21 mouse cellular contexts compared by ENCODE assay signal in genomic region chr11:84516501-84517240, GRCm38 (mm10). TPM values are rescaled to one million over a fixed set of nuclear protein-coding genes. Genes with fewer than 3 reads are reported as not detected.
A peak's percentile ranks its signal among the peaks of the same experiment; 100 is the strongest.
DNase-seq lines count a peak whose midpoint lies in the region; ATAC-seq and TF ChIP-seq lines count a peak whose summit lies in the region.
"Had no signal": no experiment of that assay in that cellular context is flagged by ENCODE, and none has a peak within 500 bp of the region (broad histone marks: within the 10 kb centered on the region; RNA-seq: fewer than 3 reads in every experiment).

No protein-coding gene starts in this region.

- peak; percentile 47 for DNase-seq in forebrain, postnatal 0 days
- no peak for DNase-seq in forebrain, embryonic 11.5 days (ENCODE audit: low spot score)
- DNase-seq in hindbrain, postnatal 0 days (ENCODE audit: low spot score), result no peak
- DNase-seq in midbrain, postnatal 0 days (ENCODE audit: low spot score), result no peak
- no peak for DNase-seq in gastrocnemius, postnatal 4 days (ENCODE audit: low spot score in 2 of 2)
- DNase-seq in c-Kit-positive CD71-positive TER-119-positive erythroid progenitor cells, embryonic 14.5 days (ENCODE audit: low spot score), result no peak
- no peak for DNase-seq in kidney, postnatal 25 days
- DNase-seq: adrenal gland, postnatal 25 days; cerebellum, adult 18-20 months; cerebellum, postnatal 25 days; left cerebral cortex, postnatal 4 days; liver; lung, postnatal 10 days; thymus, postnatal 25 days had no signal

- WGBS in forebrain, postnatal 0 days, result 7% methylated on average over 14 of the region's 14 CpGs
- 5% methylated on average over 14 of the region's 14 CpGs for WGBS in forebrain, embryonic 11.5 days
- WGBS in hindbrain, embryonic 13.5 days, result 5% methylated on average over 14 of the region's 14 CpGs
- WGBS in hindbrain, postnatal 0 days, result 14% methylated on average over 14 of the region's 14 CpGs
- WGBS in midbrain, postnatal 0 days, result 8% methylated on average over 14 of the region's 14 CpGs

- H3K36me3 ChIP-seq in forebrain, postnatal 0 days (ENCODE audit: insufficient read depth), result no peaks in the 10 kb centered on the region
- H3K36me3 ChIP-seq in forebrain, embryonic 11.5 days (ENCODE audit: control insufficient read depth, insufficient read depth, low read length), result no peaks in the 10 kb centered on the region
- peaks cover 11% of the 10 kb centered on the region for H3K36me3 ChIP-seq in hindbrain, embryonic 13.5 days
- H3K36me3 ChIP-seq in hindbrain, postnatal 0 days (ENCODE audit: insufficient read depth, low read length), result no peaks in the 10 kb centered on the region
- no peaks in the 10 kb centered on the region for H3K36me3 ChIP-seq in midbrain, postnatal 0 days (ENCODE audit: insufficient read depth, low read length)
- H3K36me3 ChIP-seq: heart, embryonic 12.5 days; intestine, embryonic 15.5 days had no signal

- H3K9me3 ChIP-seq in forebrain, postnatal 0 days (ENCODE audit: low read length), result no peaks in the 10 kb centered on the region
- no peaks in the 10 kb centered on the region; the same call in 1 of the 2 replicates for H3K9me3 ChIP-seq in forebrain, embryonic 11.5 days (ENCODE audit: control insufficient read depth, low read length)
- no peaks in the 10 kb centered on the region for H3K9me3 ChIP-seq in hindbrain, embryonic 13.5 days
- H3K9me3 ChIP-seq in hindbrain, postnatal 0 days (ENCODE audit: low read length), result no peaks in the 10 kb centered on the region
- no peaks in the 10 kb centered on the region for H3K9me3 ChIP-seq in midbrain, postnatal 0 days (ENCODE audit: low read length)
- H3K9me3 ChIP-seq: heart, embryonic 12.5 days; intestine, embryonic 15.5 days had no signal

- H3K9ac ChIP-seq in forebrain, postnatal 0 days, result no peak overlapping the region
- no peak overlapping the region for H3K9ac ChIP-seq in forebrain, embryonic 11.5 days (ENCODE audit: low read length)
- H3K9ac ChIP-seq in hindbrain, embryonic 13.5 days, result peak overlapping the region; percentile 81
- H3K9ac ChIP-seq in hindbrain, postnatal 0 days (replicated peaks; ENCODE audit: low read length), result peak overlapping the region; percentile 30
- peak overlapping the region; percentile 36; the same call in 1 of the 2 replicates for H3K9ac ChIP-seq in midbrain, postnatal 0 days (replicated peaks; ENCODE audit: low read length, poor library complexity, severe bottlenecking)
- H3K9ac ChIP-seq: heart, embryonic 12.5 days; intestine, embryonic 15.5 days had no signal

- no peak for TF ChIP-seq CTCF in forebrain, postnatal 0 days (IDR thresholded peaks at IDR 0.05; ENCODE audit: low read depth)
- TF ChIP-seq CTCF in hindbrain, postnatal 0 days (IDR thresholded peaks at IDR 0.05; ENCODE audit: low read depth), result no peak
- no peak for TF ChIP-seq CTCF in midbrain, postnatal 0 days (IDR thresholded peaks at IDR 0.05)

- H3K4me2 ChIP-seq in forebrain, postnatal 0 days (ENCODE audit: low read depth), result no peak overlapping the region
- H3K4me2 ChIP-seq in forebrain, embryonic 11.5 days (ENCODE audit: low read depth, low read length, severe bottlenecking), result no peak overlapping the region
- peak overlapping the region; percentile 93 for H3K4me2 ChIP-seq in hindbrain, embryonic 13.5 days
- peak overlapping the region; percentile 33 for H3K4me2 ChIP-seq in hindbrain, postnatal 0 days (ENCODE audit: low read depth, low read length)
- peak overlapping the region; percentile 37 for H3K4me2 ChIP-seq in midbrain, postnatal 0 days (ENCODE audit: low read depth, low read length, poor library complexity, severe bottlenecking)
- H3K4me2 ChIP-seq: heart, embryonic 12.5 days; intestine, embryonic 15.5 days had no signal

- no peak overlapping the region for H3K27ac ChIP-seq in forebrain, postnatal 0 days (ENCODE audit: low read depth, low read length)
- no peak overlapping the region for H3K27ac ChIP-seq in forebrain, embryonic 11.5 days (ENCODE audit: low read depth, low read length)
- peak overlapping the region; percentile 94 for H3K27ac ChIP-seq in hindbrain, embryonic 13.5 days
- H3K27ac ChIP-seq in hindbrain, postnatal 0 days, result no peak overlapping the region
- H3K27ac ChIP-seq in midbrain, postnatal 0 days (ENCODE audit: low read depth, low read length), result no peak overlapping the region
- H3K27ac ChIP-seq: intestine, embryonic 15.5 days; kidney, postnatal 0 days had no signal

- 0 out of 2 replicates have a peak, but pooled peaks cover 6% of the 10 kb centered on the region for H3K4me1 ChIP-seq in forebrain, postnatal 0 days (ENCODE audit: insufficient read depth)
- peaks cover 3% of the 10 kb centered on the region for H3K4me1 ChIP-seq in forebrain, embryonic 11.5 days (replicated peaks; ENCODE audit: control insufficient read depth, insufficient read depth, low read length)
- peaks cover 41% of the 10 kb centered on the region for H3K4me1 ChIP-seq in hindbrain, embryonic 13.5 days (replicated peaks)
- peaks cover 11% of the 10 kb centered on the region for H3K4me1 ChIP-seq in hindbrain, postnatal 0 days (ENCODE audit: insufficient read depth, low read length)
- H3K4me1 ChIP-seq in midbrain, postnatal 0 days (ENCODE audit: insufficient read depth, low read length), result no peaks in the 10 kb centered on the region

- ATAC-seq in forebrain, postnatal 0 days, result no peak
- no peak for ATAC-seq in forebrain, embryonic 11.5 days (replicated peaks; ENCODE audit: low FRiP score)
- ATAC-seq in hindbrain, embryonic 13.5 days (ENCODE audit: low FRiP score), result no peak
- ATAC-seq in hindbrain, postnatal 0 days, result no peak
- no peak for ATAC-seq in midbrain, postnatal 0 days (ENCODE audit: low FRiP score)
- ATAC-seq: intestine, embryonic 15.5 days had no signal

- peaks cover 65% of the 10 kb centered on the region for H3K27me3 ChIP-seq in forebrain, postnatal 0 days (ENCODE audit: insufficient read depth, low read length)
- peaks cover 69% of the 10 kb centered on the region for H3K27me3 ChIP-seq in forebrain, embryonic 11.5 days (ENCODE audit: control insufficient read depth, insufficient read depth, low read length)
- H3K27me3 ChIP-seq in hindbrain, embryonic 13.5 days, result peaks cover 63% of the 10 kb centered on the region
- H3K27me3 ChIP-seq in hindbrain, postnatal 0 days (ENCODE audit: insufficient read depth, low read length), result peaks cover 28% of the 10 kb centered on the region
- peaks cover 38% of the 10 kb centered on the region for H3K27me3 ChIP-seq in midbrain, postnatal 0 days (ENCODE audit: insufficient read depth, low read length)

- no peak overlapping the region for H3K4me3 ChIP-seq in forebrain, postnatal 0 days (ENCODE audit: low read depth, low read length)
- no peak overlapping the region for H3K4me3 ChIP-seq in forebrain, embryonic 11.5 days (ENCODE audit: low read depth, low read length)
- H3K4me3 ChIP-seq in hindbrain, embryonic 13.5 days, result peak overlapping the region; percentile 35
- peak overlapping the region; percentile 11 for H3K4me3 ChIP-seq in hindbrain, postnatal 0 days (ENCODE audit: low read length)
- peak overlapping the region; percentile 12; the same call in 1 of the 2 replicates for H3K4me3 ChIP-seq in midbrain, postnatal 0 days (ENCODE audit: low read depth, low read length)
- H3K4me3 ChIP-seq: heart, embryonic 12.5 days; intestine, embryonic 15.5 days had no signal

RNA-seq across cellular contexts. Expression of gene Aatf, which starts 3.3 kb away (rescaled TPM):
- total RNA-seq in forebrain, postnatal 0 days (2014; rRNA removed), result 25.5 and 38.9 TPM in 2 replicates
- polyA plus RNA-seq in forebrain, postnatal 0 days (2015; fragmentation: Nextera tagmentation; extraction: Ambion mirVana), result 34.1 and 40.4 TPM in 2 replicates
- polyA plus RNA-seq in forebrain, embryonic 11.5 days (2014; fragmentation: Nextera tagmentation; extraction: Ambion mirVana), result 53.6 and 54.8 TPM in 2 replicates
- polyA plus RNA-seq in hindbrain, embryonic 13.5 days (2015; fragmentation: Nextera tagmentation; extraction: Ambion mirVana), result 56.9 and 57.4 TPM in 2 replicates
- 17.2 and 36.0 TPM in 2 replicates for total RNA-seq in hindbrain, postnatal 0 days (2014; rRNA removed)
- 42.7 and 44.4 TPM in 2 replicates for polyA plus RNA-seq in hindbrain, postnatal 0 days (2015; fragmentation: Nextera tagmentation; extraction: Ambion mirVana)
- 24.8 and 27.3 TPM in 2 replicates for total RNA-seq in midbrain, postnatal 0 days (2014; rRNA removed)
- polyA plus RNA-seq in midbrain, postnatal 0 days (2015; fragmentation: Nextera tagmentation; extraction: Ambion mirVana), result 34.9 and 39.2 TPM in 2 replicates
- 10 to 100 TPM; 19.6 to 20.7 TPM for total RNA-seq in gastrocnemius, postnatal 4 days (2021)

RNA-seq across cellular contexts. Expression of gene Lhx1, which starts 8.7 kb away (rescaled TPM):
- 2.4 and 7.9 TPM in 2 replicates for total RNA-seq in forebrain, postnatal 0 days (2014; rRNA removed)
- polyA plus RNA-seq in forebrain, postnatal 0 days (2015; fragmentation: Nextera tagmentation; extraction: Ambion mirVana), result 2.5 and 5.3 TPM in 2 replicates
- 9.4 and 10.9 TPM in 2 replicates for polyA plus RNA-seq in forebrain, embryonic 11.5 days (2014; fragmentation: Nextera tagmentation; extraction: Ambion mirVana)
- 64.6 and 67.7 TPM in 2 replicates for polyA plus RNA-seq in hindbrain, embryonic 13.5 days (2015; fragmentation: Nextera tagmentation; extraction: Ambion mirVana)
- total RNA-seq in hindbrain, postnatal 0 days (2014; rRNA removed), result 49.7 and 52.0 TPM in 2 replicates
- polyA plus RNA-seq in hindbrain, postnatal 0 days (2015; fragmentation: Nextera tagmentation; extraction: Ambion mirVana), result 28.9 and 32.0 TPM in 2 replicates
- 34.2 and 44.9 TPM in 2 replicates for total RNA-seq in midbrain, postnatal 0 days (2014; rRNA removed)
- polyA plus RNA-seq in midbrain, postnatal 0 days (2015; fragmentation: Nextera tagmentation; extraction: Ambion mirVana), result 21.3 and 22.5 TPM in 2 replicates
- not detected for total RNA-seq in gastrocnemius, postnatal 4 days (2021)
- total RNA-seq: adrenal gland, postnatal 25 days; gastrocnemius, adult 18-20 months; heart, postnatal 25 days; left cerebral cortex, adult 18-20 months had no signal

Comparison
In these comparisons a context has a peak if more than half of its experiments do, and no peak if none do; other contexts are left out.
1. H3K4me2 ChIP-seq: peak in hindbrain, embryonic 13.5 days (single experiment), hindbrain, postnatal 0 days (single experiment) and midbrain, postnatal 0 days (single experiment); none in forebrain, postnatal 0 days (single experiment) and forebrain, embryonic 11.5 days (single experiment).
2. H3K4me3 ChIP-seq: peak in hindbrain, embryonic 13.5 days (single experiment), hindbrain, postnatal 0 days (single experiment) and midbrain, postnatal 0 days (single experiment); none in forebrain, postnatal 0 days (single experiment) and forebrain, embryonic 11.5 days (single experiment).
3. H3K9ac ChIP-seq: peak in hindbrain, embryonic 13.5 days (single experiment), hindbrain, postnatal 0 days (single experiment) and midbrain, postnatal 0 days (single experiment); none in forebrain, postnatal 0 days (single experiment) and forebrain, embryonic 11.5 days (single experiment).